Mouse (Mus musculus): ENCODE data around the gene Trim28. TPM values are rescaled to one million over a fixed set of nuclear protein-coding genes. Genes with fewer than 3 reads are reported as not detected.

Trim28 gene
- total and polyA plus RNA-seq, 2 experiments from 2014 or later, result 190 to 650 TPM

- ATAC-seq (ENCODE audit: low FRiP score) (no peak), DNase-seq (ENCODE audit: low spot score) (no peak)
- Histone ChIP-seq H3K9me3 (ENCODE audit: low read length) (no peaks in the 10 kb centered on the region), H3K27ac (ENCODE audit: low read depth, low read length) (peak overlapping the region; percentile 91; the same call in 1 of the 2 replicates), H3K4me3 (ENCODE audit: low read depth, low read length) (peak overlapping the region; percentile 54; the same call in 1 of the 2 replicates), H3K4me2 (ENCODE audit: low read depth, low read length, poor library complexity, severe bottlenecking) (peak overlapping the region; percentile 62), H3K4me1 (ENCODE audit: insufficient read depth, low read length) (peaks cover 7% of the 10 kb centered on the region; the same call in 1 of the 2 replicates), H3K36me3 (ENCODE audit: insufficient read depth, low read length) (peaks cover 11% of the 10 kb centered on the region), H3K27me3 (ENCODE audit: insufficient read depth, low read length) (no peaks in the 10 kb centered on the region), H3K9ac (replicated peaks; ENCODE audit: low read length, poor library complexity, severe bottlenecking) (0 out of 2 replicates have a peak overlapping the region, but pooled peaks have one; percentile 63)
- WGBS, result 90% methylated on average over 18 of the region's 18 CpGs
- no peak for TF ChIP-seq CTCF (IDR thresholded peaks at IDR 0.05)
Observed at GRCm38 (mm10) chr7:12978931-12979722, 19.8 kb upstream of the Trim28 start.

- Histone ChIP-seq H3K4me3 (ENCODE audit: low read depth, low read length) (no peak overlapping the region), H3K4me1 (ENCODE audit: insufficient read depth, low read length) (peaks cover 7% of the 10 kb centered on the region; the same call in 1 of the 2 replicates), H3K27ac (ENCODE audit: low read depth, low read length) (no peak overlapping the region), H3K9ac (replicated peaks; ENCODE audit: low read length, poor library complexity, severe bottlenecking) (no peak overlapping the region), H3K27me3 (ENCODE audit: insufficient read depth, low read length) (no peaks in the 10 kb centered on the region), H3K36me3 (ENCODE audit: insufficient read depth, low read length) (peaks cover 11% of the 10 kb centered on the region), H3K4me2 (ENCODE audit: low read depth, low read length, poor library complexity, severe bottlenecking) (no peak overlapping the region), H3K9me3 (ENCODE audit: low read length) (no peaks in the 10 kb centered on the region)
- ATAC-seq (ENCODE audit: low FRiP score) (no peak), DNase-seq (ENCODE audit: low spot score) (no peak)
- 79% methylated on average over 6 of the region's 6 CpGs for WGBS
- TF ChIP-seq CTCF (IDR thresholded peaks at IDR 0.05), result no peak
Observed at GRCm38 (mm10) chr7:12979776-12980175, 19.1 kb upstream of the Trim28 start.

GRCm38 (mm10) chr7:12980291-12980690, 18.6 kb upstream of the Trim28 start:
- no peak overlapping the region for H3K4me3 ChIP-seq (ENCODE audit: low read depth, low read length)
- no peak for DNase-seq (ENCODE audit: low spot score)
- no peak for ATAC-seq (ENCODE audit: low FRiP score)
- H3K9me3 ChIP-seq (ENCODE audit: low read length), result no peaks in the 10 kb centered on the region
- H3K4me1 ChIP-seq (ENCODE audit: insufficient read depth, low read length), result peaks cover 7% of the 10 kb centered on the region; the same call in 1 of the 2 replicates
- peaks cover 11% of the 10 kb centered on the region for H3K36me3 ChIP-seq (ENCODE audit: insufficient read depth, low read length)
- H3K27me3 ChIP-seq (ENCODE audit: insufficient read depth, low read length), result no peaks in the 10 kb centered on the region
- TF ChIP-seq CTCF (IDR thresholded peaks at IDR 0.05), result no peak
- H3K4me2 ChIP-seq (ENCODE audit: low read depth, low read length, poor library complexity, severe bottlenecking), result no peak overlapping the region
- WGBS, result 94% methylated on average over 7 of the region's 7 CpGs
- no peak overlapping the region for H3K27ac ChIP-seq (ENCODE audit: low read depth, low read length)
- no peak overlapping the region for H3K9ac ChIP-seq (replicated peaks; ENCODE audit: low read length, poor library complexity, severe bottlenecking)

DNA sequence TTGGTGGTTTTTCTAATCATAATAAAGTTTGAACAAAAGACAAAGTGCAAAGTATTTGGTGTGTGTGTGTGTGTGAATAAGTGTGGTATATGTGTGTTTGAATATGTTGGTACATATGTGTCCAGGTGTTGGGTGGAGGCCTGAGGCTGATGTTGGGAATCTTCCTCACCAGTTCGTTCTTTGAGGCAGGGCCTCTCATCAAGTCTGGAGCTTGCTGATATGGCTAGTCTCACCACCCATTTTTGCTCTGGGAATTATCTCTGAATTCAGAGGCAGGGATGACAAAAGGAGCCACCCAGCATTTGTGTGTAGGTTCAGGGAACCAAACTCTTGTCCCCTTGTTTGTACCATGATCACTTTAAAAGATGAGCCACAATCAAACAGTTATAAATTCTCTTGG, 13.2 kb upstream of the Trim28 start:
- no peak for ATAC-seq (ENCODE audit: low FRiP score)
- WGBS, result 91% methylated on average over 1 of the region's 1 CpGs
- Histone ChIP-seq H3K36me3 (ENCODE audit: insufficient read depth, low read length) (peaks cover 11% of the 10 kb centered on the region), H3K4me1 (ENCODE audit: insufficient read depth, low read length) (no peaks in the 10 kb centered on the region), H3K9ac (replicated peaks; ENCODE audit: low read length, poor library complexity, severe bottlenecking) (no peak overlapping the region), H3K27me3 (ENCODE audit: insufficient read depth, low read length) (no peaks in the 10 kb centered on the region), H3K4me2 (ENCODE audit: low read depth, low read length, poor library complexity, severe bottlenecking) (no peak overlapping the region), H3K27ac (ENCODE audit: low read depth, low read length) (no peak overlapping the region), H3K4me3 (ENCODE audit: low read depth, low read length) (no peak overlapping the region), H3K9me3 (ENCODE audit: low read length) (no peaks in the 10 kb centered on the region)
- no peak for TF ChIP-seq CTCF (IDR thresholded peaks at IDR 0.05)
- no peak for DNase-seq (ENCODE audit: low spot score)

DNA sequence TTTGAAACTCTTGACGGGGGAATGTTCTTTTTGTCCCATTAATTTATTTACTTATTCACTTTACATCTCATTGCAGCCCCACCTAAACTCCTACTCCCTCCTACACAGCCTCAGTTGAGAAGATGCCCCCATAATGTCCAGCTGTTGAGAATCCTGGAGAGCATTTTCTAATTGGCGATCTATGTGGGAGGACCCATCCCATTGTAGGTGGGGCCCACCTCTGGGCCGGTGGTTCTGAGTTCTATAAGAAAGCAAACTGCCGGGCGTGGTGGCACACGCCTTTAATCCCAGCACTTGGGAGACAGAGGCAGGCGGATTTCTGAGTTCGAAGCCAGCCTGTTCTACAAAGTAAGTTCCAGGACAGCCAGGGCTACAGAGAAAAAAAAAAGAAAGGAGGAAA, 12.0 kb upstream of the Trim28 start:
- no peak for TF ChIP-seq CTCF (IDR thresholded peaks at IDR 0.05)
- H3K4me3 ChIP-seq (ENCODE audit: low read depth, low read length), result no peak overlapping the region
- H3K27me3 ChIP-seq (ENCODE audit: insufficient read depth, low read length), result no peaks in the 10 kb centered on the region
- H3K4me2 ChIP-seq (ENCODE audit: low read depth, low read length, poor library complexity, severe bottlenecking), result no peak overlapping the region
- H3K4me1 ChIP-seq (ENCODE audit: insufficient read depth, low read length), result no peaks in the 10 kb centered on the region
- WGBS, result 88% methylated on average over 8 of the region's 8 CpGs
- H3K9me3 ChIP-seq (ENCODE audit: low read length), result no peaks in the 10 kb centered on the region
- no peak overlapping the region for H3K9ac ChIP-seq (replicated peaks; ENCODE audit: low read length, poor library complexity, severe bottlenecking)
- peaks cover 6% of the 10 kb centered on the region for H3K36me3 ChIP-seq (ENCODE audit: insufficient read depth, low read length)
- H3K27ac ChIP-seq (ENCODE audit: low read depth, low read length), result no peak overlapping the region
- ATAC-seq (ENCODE audit: low FRiP score), result no peak
- no peak for DNase-seq (ENCODE audit: low spot score)

DNA sequence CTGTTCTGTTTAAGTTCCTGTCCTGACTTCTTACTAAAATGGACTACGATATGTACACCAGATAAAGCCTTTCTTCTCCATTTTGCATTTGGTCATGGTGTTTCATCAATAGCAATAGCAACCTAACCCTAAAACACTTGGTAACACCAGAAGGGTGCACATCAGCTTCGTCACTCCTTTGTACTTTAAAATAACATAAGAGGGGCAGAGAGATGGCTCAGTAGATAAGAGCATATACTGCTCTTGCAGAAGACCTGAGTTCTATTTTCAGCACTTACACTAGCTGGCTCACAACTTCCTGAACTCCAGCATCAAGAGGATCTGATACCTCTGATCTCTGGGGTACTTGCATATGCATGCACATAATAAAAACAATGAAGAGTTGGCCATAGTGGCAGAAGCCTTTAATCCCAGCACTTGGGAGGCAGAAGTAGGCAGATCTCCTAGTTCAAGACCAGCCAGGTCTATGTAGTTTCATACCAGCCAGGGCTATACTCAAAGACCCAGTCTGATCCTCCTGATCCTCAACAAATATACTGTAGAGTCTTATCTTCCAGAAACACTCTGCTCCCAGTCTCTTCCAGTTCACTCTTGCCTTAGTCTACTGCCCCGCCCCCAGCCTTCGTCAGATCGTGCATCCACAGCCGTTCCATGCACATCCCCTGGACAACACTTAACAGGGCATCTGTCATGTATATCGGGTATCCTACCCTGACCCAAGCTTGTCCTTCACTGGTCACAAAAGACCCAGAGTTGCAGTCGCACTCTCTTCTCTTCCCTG, 11.3 kb upstream of the Trim28 start:
- Histone ChIP-seq H3K4me1 (ENCODE audit: insufficient read depth, low read length) (no peaks in the 10 kb centered on the region), H3K9ac (replicated peaks; ENCODE audit: low read length, poor library complexity, severe bottlenecking) (no peak overlapping the region), H3K27ac (ENCODE audit: low read depth, low read length) (no peak overlapping the region), H3K4me2 (ENCODE audit: low read depth, low read length, poor library complexity, severe bottlenecking) (no peak overlapping the region), H3K4me3 (ENCODE audit: low read depth, low read length) (no peak overlapping the region), H3K36me3 (ENCODE audit: insufficient read depth, low read length) (no peaks in the 10 kb centered on the region; the same call in 1 of the 2 replicates), H3K9me3 (ENCODE audit: low read length) (no peaks in the 10 kb centered on the region), H3K27me3 (ENCODE audit: insufficient read depth, low read length) (no peaks in the 10 kb centered on the region)
- ATAC-seq (ENCODE audit: low FRiP score) (no peak), DNase-seq (ENCODE audit: low spot score) (no peak)
- 86% methylated on average over 8 of the region's 8 CpGs for WGBS
- no peak for TF ChIP-seq CTCF (IDR thresholded peaks at IDR 0.05)

Measured in midbrain, postnatal 0 days (tissue).